Mouse (Mus musculus) v-Abl transformed pro-B cells (cell line): ENCODE data around the gene Dgkg.

Experiments
- in situ Hi-C, 2 experiments: fragments of 400-800 bp; cut with MboI; formaldehyde crosslinking; loops; one replicate each; pipeline ENCODE4 v1.15.1; 2025; ENCODE audit not compliant: unreplicated experiment in 2 of 2

Dgkg gene

GRCm38 (mm10) chr16:22651244-22651643 lies 5.8 kb downstream of the Dgkg start:
- in situ Hi-C loops: no loop called here

- in situ Hi-C loops: no loop called here
Measured at GRCm38 (mm10) chr16:22645256-22645655, 11.8 kb downstream of the Dgkg start.

GRCm38 (mm10) chr16:22643460-22643859 lies 13.6 kb downstream of the Dgkg start:
- in situ Hi-C loops: no loop called here

GRCm38 (mm10) chr16:22642953-22643352 lies 14.1 kb downstream of the Dgkg start:
- in situ Hi-C loops: no loop called here

- in situ Hi-C loops: no loop called here
Measured at GRCm38 (mm10) chr16:22642054-22642453, 15.0 kb downstream of the Dgkg start.

GRCm38 (mm10) chr16:22641588-22641987 lies 15.4 kb downstream of the Dgkg start:
- in situ Hi-C loops: no loop called here

GRCm38 (mm10) chr16:22637311-22637710 lies 19.7 kb downstream of the Dgkg start:
- in situ Hi-C loops: no loop called here

GRCm38 (mm10) chr16:22635706-22636105 lies 21.3 kb downstream of the Dgkg start:
- in situ Hi-C loops: no loop called here

GRCm38 (mm10) chr16:22633063-22633462 lies 24.0 kb downstream of the Dgkg start:
- in situ Hi-C loops: no loop called here

GRCm38 (mm10) chr16:22630351-22630750 lies 26.7 kb downstream of the Dgkg start:
- in situ Hi-C loops: no loop called here

GRCm38 (mm10) chr16:22629900-22630299 lies 27.1 kb downstream of the Dgkg start:
- in situ Hi-C loops: no loop called here

GRCm38 (mm10) chr16:22625987-22626386 lies 31.0 kb downstream of the Dgkg start:
- in situ Hi-C loops: no loop called here

GRCm38 (mm10) chr16:22625412-22625811 lies 31.6 kb downstream of the Dgkg start:
- in situ Hi-C loops: no loop called here

- in situ Hi-C loops: no loop called here
Measured at GRCm38 (mm10) chr16:22622286-22622685, 34.7 kb downstream of the Dgkg start.

- in situ Hi-C loops: no loop called here
Measured at GRCm38 (mm10) chr16:22621299-22621920, 35.6 kb downstream of the Dgkg start.

- in situ Hi-C loops: no loop called here
Measured at GRCm38 (mm10) chr16:22618424-22619056, 38.5 kb downstream of the Dgkg start.

- in situ Hi-C loops: no loop called here
Measured at GRCm38 (mm10) chr16:22615805-22616204, 41.2 kb downstream of the Dgkg start.

GRCm38 (mm10) chr16:22613186-22614073 lies 43.6 kb downstream of the Dgkg start:
- in situ Hi-C loops: no loop called here

- in situ Hi-C loops: no loop called here
Measured at GRCm38 (mm10) chr16:22608046-22608445, 49.0 kb downstream of the Dgkg start.

- in situ Hi-C loops: no loop called here
Measured at GRCm38 (mm10) chr16:22606989-22607388, 50.0 kb downstream of the Dgkg start.

GRCm38 (mm10) chr16:22602399-22602798 lies 54.6 kb downstream of the Dgkg start:
- in situ Hi-C loops: no loop called here
